Mouse (Mus musculus): ENCODE results near the gene Cyp2j6. TPM values are rescaled to one million over a fixed set of nuclear protein-coding genes. Genes with fewer than 3 reads are reported as not detected.
A peak's percentile ranks its signal among the peaks of the same experiment; 100 is the strongest.
"Not testable (repeated sequence)": the region's sequence is repeated elsewhere in the genome, so short reads cannot be mapped to it uniquely, and the experiment has no call there.

The Cyp2j6 gene
- polyA plus RNA-seq (2014; fragmentation: Nextera tagmentation; extraction: Ambion mirVana): 4.4 and 5.4 TPM in 2 replicates

DNA sequence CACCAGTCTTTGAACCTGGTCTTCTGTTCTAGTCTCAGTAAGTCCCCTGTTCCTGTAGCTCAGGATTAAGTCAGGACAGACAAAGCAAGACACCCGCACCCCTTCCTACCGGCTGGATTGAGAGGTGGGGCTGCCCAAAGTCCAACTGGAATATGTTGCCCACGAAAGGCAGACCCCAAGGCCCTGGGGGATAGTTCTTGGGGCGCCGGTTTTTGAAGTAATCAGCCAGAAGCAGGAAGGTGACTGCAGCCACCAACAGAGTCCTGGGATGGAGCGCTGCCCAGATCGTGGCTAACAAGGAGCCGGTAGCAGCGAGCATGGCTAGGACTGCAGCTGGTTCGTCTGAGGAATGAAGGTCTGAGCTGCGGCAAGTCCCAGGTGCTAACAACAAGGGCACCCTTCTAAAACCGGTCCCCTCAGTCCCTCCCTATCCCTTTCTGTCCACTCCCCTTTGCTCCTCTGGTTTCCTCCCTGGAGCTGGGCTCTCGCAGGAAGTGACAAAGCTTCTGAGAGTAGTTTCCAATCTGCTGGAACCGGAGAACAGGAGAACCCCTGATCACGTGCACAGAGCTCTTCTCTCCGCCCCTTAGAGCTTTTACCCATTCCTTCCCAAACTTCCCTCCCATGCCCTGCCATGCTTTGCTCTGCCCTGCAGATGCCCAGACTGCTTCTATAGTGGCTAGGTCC, at the start of gene Cyp2j6:
Gene Cyp2j6, minus strand, starts transcription at position 529 of the 687 bp plus-strand sequence.
- Histone ChIP-seq H3K9me3 (ENCODE audit: control insufficient read depth, low read length) (no peaks in the 10 kb centered on the region), H3K36me3 (ENCODE audit: control insufficient read depth, insufficient read depth, low read length) (no peaks in the 10 kb centered on the region), H3K27ac (ENCODE audit: low read depth, low read length) (no peak within 1 kb of the TSS), H3K27me3 (ENCODE audit: control insufficient read depth, insufficient read depth, low read length) (no peaks in the 10 kb centered on the region), H3K9ac (replicated peaks; ENCODE audit: low read depth, low read length) (peak within 1 kb of the TSS; percentile 67), H3K4me1 (ENCODE audit: control insufficient read depth, insufficient read depth, low read length) (no peaks in the 10 kb centered on the region), H3K4me3 (ENCODE audit: low read depth, low read length) (peak within 1 kb of the TSS; percentile 52), H3K4me2 (ENCODE audit: low read depth, low read length) (peak within 1 kb of the TSS; percentile 67)
- ATAC-seq (ENCODE audit: low read depth): peak; percentile 94
- 4% methylated on average over 16 of the region's 16 CpGs for WGBS

DNA sequence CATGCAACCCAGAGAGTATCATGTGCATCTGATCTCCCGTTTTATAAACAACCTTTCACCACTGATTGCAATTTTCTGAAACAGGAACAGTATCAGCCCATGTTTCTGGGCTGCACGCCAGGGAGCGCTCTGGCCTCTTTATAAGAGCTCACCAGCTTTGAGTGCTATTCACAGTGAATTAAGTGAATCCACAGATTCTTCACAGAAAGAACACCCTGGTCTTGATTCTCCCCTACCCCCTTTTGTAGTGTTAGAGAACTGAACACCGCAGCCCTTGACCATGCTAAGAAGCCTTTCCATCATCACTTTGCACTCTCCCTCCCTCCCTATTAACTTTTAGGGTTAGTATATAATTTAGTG, 38.3 kb upstream of the Cyp2j6 start:
- no peak overlapping the region for H3K9ac ChIP-seq (replicated peaks; ENCODE audit: low read depth, low read length)
- no peaks in the 10 kb centered on the region for H3K4me1 ChIP-seq (ENCODE audit: control insufficient read depth, insufficient read depth, low read length)
- peak; percentile 80 for ATAC-seq (ENCODE audit: low read depth)
- no peaks in the 10 kb centered on the region for H3K36me3 ChIP-seq (ENCODE audit: control insufficient read depth, insufficient read depth, low read length)
- no peaks in the 10 kb centered on the region for H3K27me3 ChIP-seq (ENCODE audit: control insufficient read depth, insufficient read depth, low read length)
- no peak overlapping the region; the same call in 1 of the 2 replicates for H3K4me3 ChIP-seq (ENCODE audit: low read depth, low read length)
- 33% methylated on average over 4 of the region's 4 CpGs for WGBS
- peak overlapping the region; percentile 44; the same call in 1 of the 2 replicates for H3K27ac ChIP-seq (ENCODE audit: low read depth, low read length)
- peak overlapping the region; percentile 55 for H3K4me2 ChIP-seq (ENCODE audit: low read depth, low read length)
- no peaks in the 10 kb centered on the region for H3K9me3 ChIP-seq (ENCODE audit: control insufficient read depth, low read length)

DNA sequence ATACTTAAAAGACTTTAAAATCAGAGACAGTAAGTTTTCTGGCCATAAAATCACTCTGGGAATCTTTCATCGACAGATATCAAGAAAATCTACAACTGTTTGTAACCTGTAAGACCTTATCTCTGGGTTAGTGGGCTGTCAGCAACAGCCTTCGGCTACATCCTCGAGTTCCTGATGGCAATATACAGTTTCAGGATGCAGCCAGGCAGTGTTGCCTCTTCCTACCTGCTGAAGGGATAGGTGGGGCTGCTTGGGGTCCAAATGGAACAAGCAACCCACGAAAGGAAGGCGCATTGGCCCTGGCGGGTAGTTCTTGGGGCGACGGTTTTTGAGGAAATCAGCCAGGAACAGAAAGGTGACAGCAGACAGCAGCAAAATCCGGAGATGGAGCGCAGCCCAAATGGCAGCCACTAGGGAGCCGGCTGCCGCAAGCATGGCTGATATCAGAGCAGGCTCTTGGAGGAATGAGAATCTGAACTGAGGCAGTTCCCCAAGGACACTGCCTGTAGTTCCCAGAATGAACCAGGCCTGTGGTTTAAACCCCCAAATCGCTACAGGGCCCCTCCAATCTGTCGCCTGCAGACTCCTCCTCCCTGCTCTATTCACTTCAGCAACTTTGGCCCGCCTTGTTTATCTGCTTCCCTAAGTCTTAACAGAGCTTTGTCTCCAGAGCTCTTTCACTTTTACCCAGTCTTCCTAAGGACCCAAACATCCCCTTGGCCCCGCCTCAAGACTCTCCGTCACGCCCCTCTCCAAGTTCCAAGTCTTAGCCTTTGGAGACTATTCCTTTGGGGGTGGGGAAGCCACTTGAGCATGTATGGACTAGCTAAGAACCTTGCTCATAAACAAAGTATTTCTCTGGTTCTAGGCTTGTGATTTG, 37.7 kb upstream of the Cyp2j6 start, which contains the start of gene Cyp2j9:
Gene Cyp2j9, minus strand, starts transcription at position 668 of the 880 bp plus-strand sequence.
- peak within 1 kb of the TSS; percentile 39; the same call in 1 of the 2 replicates for H3K9ac ChIP-seq (replicated peaks; ENCODE audit: low read depth, low read length)
- no peaks in the 10 kb centered on the region for H3K36me3 ChIP-seq (ENCODE audit: control insufficient read depth, insufficient read depth, low read length)
- H3K4me2 ChIP-seq (ENCODE audit: low read depth, low read length): peak within 1 kb of the TSS; percentile 55
- no peaks in the 10 kb centered on the region for H3K9me3 ChIP-seq (ENCODE audit: control insufficient read depth, low read length)
- 17% methylated on average over 18 of the region's 18 CpGs for WGBS
- H3K27ac ChIP-seq (ENCODE audit: low read depth, low read length): peak within 1 kb of the TSS; percentile 44; the same call in 1 of the 2 replicates
- ATAC-seq (ENCODE audit: low read depth): peak; percentile 94
- no peaks in the 10 kb centered on the region for H3K4me1 ChIP-seq (ENCODE audit: control insufficient read depth, insufficient read depth, low read length)
- no peaks in the 10 kb centered on the region for H3K27me3 ChIP-seq (ENCODE audit: control insufficient read depth, insufficient read depth, low read length)
- peak within 1 kb of the TSS; percentile 28 for H3K4me3 ChIP-seq (ENCODE audit: low read depth, low read length)

DNA sequence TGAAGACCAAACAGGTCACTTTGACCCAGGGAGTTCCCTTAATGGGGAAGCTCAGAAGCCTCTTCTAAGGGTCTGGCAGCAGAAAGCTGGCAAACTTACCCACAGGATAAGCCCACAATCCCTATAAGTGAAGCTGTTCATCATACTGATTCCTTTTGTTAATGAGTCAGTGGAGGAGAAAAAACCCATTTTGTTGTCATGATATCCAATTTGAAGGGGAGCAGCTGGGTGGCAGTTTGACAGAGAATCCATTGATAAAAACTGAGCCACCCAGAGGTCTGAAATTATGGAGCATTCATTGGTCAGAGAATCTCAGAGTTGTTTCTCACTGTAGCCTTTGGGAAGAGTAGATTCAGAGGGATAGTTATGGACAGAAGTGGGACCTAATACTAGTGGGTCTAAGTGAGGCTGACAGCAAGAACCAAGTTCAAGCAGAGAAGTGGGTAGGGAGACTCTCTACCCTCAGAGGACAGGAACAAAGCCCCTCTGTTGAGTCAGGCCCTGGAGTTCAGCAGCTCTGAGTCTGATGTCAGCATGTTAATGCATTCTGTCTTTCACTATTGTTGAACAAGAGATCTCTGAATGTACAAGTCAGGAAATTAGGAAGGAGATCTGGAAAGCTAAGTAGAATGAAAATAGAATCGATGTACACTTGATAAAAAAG, 28.1 kb upstream of the Cyp2j6 start:
- Histone ChIP-seq H3K27ac (ENCODE audit: low read depth, low read length) (no peak overlapping the region), H3K9ac (replicated peaks; ENCODE audit: low read depth, low read length) (no peak overlapping the region), H3K27me3 (ENCODE audit: control insufficient read depth, insufficient read depth, low read length) (no peaks in the 10 kb centered on the region), H3K36me3 (ENCODE audit: control insufficient read depth, insufficient read depth, low read length) (no peaks in the 10 kb centered on the region), H3K4me3 (ENCODE audit: low read depth, low read length) (no peak overlapping the region), H3K4me2 (ENCODE audit: low read depth, low read length) (no peak overlapping the region), H3K4me1 (ENCODE audit: control insufficient read depth, insufficient read depth, low read length) (no peaks in the 10 kb centered on the region), H3K9me3 (ENCODE audit: control insufficient read depth, low read length) (no peaks in the 10 kb centered on the region)
- WGBS: 59% methylated on average over 1 of the region's 1 CpGs
- no peak for ATAC-seq (ENCODE audit: low read depth)

DNA sequence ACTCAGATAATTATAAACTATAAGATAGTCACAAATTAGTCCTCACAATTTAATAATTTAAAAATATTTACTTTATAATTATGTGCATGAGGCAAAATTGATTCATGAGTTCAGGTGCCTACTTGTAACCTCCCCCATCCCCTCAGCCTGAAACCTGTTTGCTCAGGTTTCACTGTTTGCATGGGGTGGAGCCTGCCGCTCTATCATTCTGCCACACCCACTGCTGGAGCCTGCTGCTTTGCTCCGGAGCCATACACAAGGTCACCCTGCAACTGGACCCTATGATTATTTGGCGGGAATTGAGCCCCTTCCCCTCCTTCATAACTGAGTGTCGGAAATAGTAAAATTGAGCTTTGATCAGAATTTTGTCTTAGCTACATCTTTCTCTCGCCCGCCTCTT, 26.9 kb upstream of the Cyp2j6 start:
- WGBS: 66% methylated on average over 6 of the region's 6 CpGs
- not testable (repeated sequence) for H3K9ac ChIP-seq (replicated peaks; ENCODE audit: low read depth, low read length); H3K4me1 ChIP-seq (ENCODE audit: control insufficient read depth, insufficient read depth, low read length); H3K9me3 ChIP-seq (ENCODE audit: control insufficient read depth, low read length); H3K4me3 ChIP-seq (ENCODE audit: low read depth, low read length); ATAC-seq (ENCODE audit: low read depth); H3K27ac ChIP-seq (ENCODE audit: low read depth, low read length); H3K27me3 ChIP-seq (ENCODE audit: control insufficient read depth, insufficient read depth, low read length); H3K4me2 ChIP-seq (ENCODE audit: low read depth, low read length); H3K36me3 ChIP-seq (ENCODE audit: control insufficient read depth, insufficient read depth, low read length)

DNA sequence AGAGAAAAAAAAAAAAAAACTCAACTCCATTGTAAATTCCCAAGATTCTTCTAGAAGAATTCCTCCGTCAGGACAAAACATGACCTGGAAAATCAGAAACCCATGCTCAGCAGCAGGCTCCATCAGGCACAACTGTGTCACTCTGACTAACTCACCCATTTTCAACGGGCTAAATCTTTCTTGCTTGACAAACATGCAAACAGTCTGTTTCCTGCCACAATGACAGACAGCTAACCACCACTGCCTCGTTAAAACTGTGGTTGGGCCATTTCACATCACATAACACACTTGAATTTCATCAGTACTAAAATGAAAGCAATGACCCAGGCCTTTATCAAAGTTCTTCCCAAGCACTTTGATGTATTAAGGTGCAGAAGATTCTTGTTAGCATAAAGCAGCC, 16.0 kb upstream of the Cyp2j6 start:
- Histone ChIP-seq H3K9me3 (ENCODE audit: control insufficient read depth, low read length) (no peaks in the 10 kb centered on the region), H3K4me2 (ENCODE audit: low read depth, low read length) (no peak overlapping the region), H3K27ac (ENCODE audit: low read depth, low read length) (no peak overlapping the region), H3K9ac (replicated peaks; ENCODE audit: low read depth, low read length) (no peak overlapping the region), H3K27me3 (ENCODE audit: control insufficient read depth, insufficient read depth, low read length) (no peaks in the 10 kb centered on the region), H3K36me3 (ENCODE audit: control insufficient read depth, insufficient read depth, low read length) (no peaks in the 10 kb centered on the region), H3K4me3 (ENCODE audit: low read depth, low read length) (no peak overlapping the region), H3K4me1 (ENCODE audit: control insufficient read depth, insufficient read depth, low read length) (no peaks in the 10 kb centered on the region)
- WGBS: 78% methylated on average over 3 of the region's 3 CpGs
- ATAC-seq (ENCODE audit: low read depth): no peak

DNA sequence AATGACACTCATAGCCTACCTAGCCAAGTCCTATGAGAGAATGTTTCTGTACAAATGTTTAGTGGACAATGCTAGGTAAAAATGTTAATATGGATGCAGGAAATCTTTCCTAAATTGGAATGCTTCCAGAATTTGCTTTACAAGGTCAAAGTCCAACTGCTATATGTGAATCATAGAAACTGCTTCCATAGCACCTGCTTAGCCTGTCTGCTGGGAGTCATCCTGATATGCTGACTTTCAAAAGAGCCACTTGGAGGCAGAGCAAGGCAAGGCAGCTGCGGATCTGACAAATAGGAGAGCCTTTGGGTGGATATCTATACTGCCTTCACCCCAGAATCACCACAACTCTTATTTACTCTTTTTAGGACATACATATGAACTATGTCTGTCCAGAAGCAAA, 14.5 kb upstream of the Cyp2j6 start:
- H3K27me3 ChIP-seq (ENCODE audit: control insufficient read depth, insufficient read depth, low read length): no peaks in the 10 kb centered on the region
- 74% methylated on average over 1 of the region's 1 CpGs for WGBS

DNA sequence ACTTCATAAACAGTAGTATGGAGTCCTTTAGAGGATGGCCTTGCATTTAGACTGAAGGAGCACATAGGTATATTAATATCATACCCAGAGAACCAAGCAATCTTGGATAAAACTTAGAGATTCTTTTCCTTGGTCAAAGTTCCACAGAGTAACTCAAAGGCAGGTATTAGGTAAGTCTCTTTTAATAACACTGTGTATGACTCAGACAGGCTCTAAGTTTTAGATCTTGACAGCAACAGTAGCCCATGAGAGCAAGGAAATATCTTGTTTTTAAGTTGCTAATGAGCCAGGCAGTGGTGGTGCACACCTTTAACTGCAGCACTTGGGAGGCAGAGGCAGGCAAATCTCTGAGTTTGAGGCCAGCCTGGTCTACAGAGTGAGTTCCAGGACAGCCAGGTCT, 12.3 kb upstream of the Cyp2j6 start:
- Histone ChIP-seq H3K4me1 (ENCODE audit: control insufficient read depth, insufficient read depth, low read length) (no peaks in the 10 kb centered on the region), H3K9me3 (ENCODE audit: control insufficient read depth, low read length) (no peaks in the 10 kb centered on the region), H3K27me3 (ENCODE audit: control insufficient read depth, insufficient read depth, low read length) (no peaks in the 10 kb centered on the region), H3K36me3 (ENCODE audit: control insufficient read depth, insufficient read depth, low read length) (no peaks in the 10 kb centered on the region), H3K27ac (ENCODE audit: low read depth, low read length) (no peak overlapping the region), H3K4me3 (ENCODE audit: low read depth, low read length) (no peak overlapping the region), H3K9ac (replicated peaks; ENCODE audit: low read depth, low read length) (no peak overlapping the region), H3K4me2 (ENCODE audit: low read depth, low read length) (no peak overlapping the region)
- no peak for ATAC-seq (ENCODE audit: low read depth)

More for the DNA sequence above, 14.5 kb upstream of the Cyp2j6 start:
- H3K4me3 ChIP-seq (ENCODE audit: low read depth, low read length): no peak overlapping the region
- no peak overlapping the region for H3K27ac ChIP-seq (ENCODE audit: low read depth, low read length)
- no peaks in the 10 kb centered on the region for H3K4me1 ChIP-seq (ENCODE audit: control insufficient read depth, insufficient read depth, low read length)
- no peak overlapping the region for H3K9ac ChIP-seq (replicated peaks; ENCODE audit: low read depth, low read length)
- no peak overlapping the region for H3K4me2 ChIP-seq (ENCODE audit: low read depth, low read length)
- no peak for ATAC-seq (ENCODE audit: low read depth)
- no peaks in the 10 kb centered on the region for H3K9me3 ChIP-seq (ENCODE audit: control insufficient read depth, low read length)
- H3K36me3 ChIP-seq (ENCODE audit: control insufficient read depth, insufficient read depth, low read length): no peaks in the 10 kb centered on the region
